23 mouse cellular contexts compared by ENCODE assay signal in the genomic region with DNA sequence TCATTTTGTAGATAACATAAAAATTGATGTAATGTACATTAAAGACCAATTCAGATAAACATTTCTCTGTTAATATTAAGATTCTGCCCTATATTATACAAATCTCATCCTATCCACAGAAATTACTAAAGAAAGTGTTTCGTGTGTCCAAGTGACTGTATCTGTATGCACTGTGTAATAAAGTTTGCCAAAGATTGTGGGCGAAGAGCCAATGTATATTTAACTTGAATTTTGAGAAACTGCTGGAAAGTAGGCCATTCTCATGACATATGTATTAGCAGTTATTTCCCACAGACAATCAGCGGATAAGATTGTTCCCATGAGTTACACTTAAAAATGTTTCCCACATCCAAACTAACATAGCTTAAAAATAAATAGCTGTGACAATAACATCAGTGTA.
DNase-seq lines count a peak whose midpoint lies in the region; ATAC-seq and TF ChIP-seq lines count a peak whose summit lies in the region.
"Had no signal": no experiment of that assay in that cellular context is flagged by ENCODE, and none has a peak within 500 bp of the region (broad histone marks: within the 10 kb centered on the region; RNA-seq: fewer than 3 reads in every experiment).

No protein-coding gene starts in this region.

- no peak for TF ChIP-seq EP300 in lung, postnatal 0 days (IDR thresholded peaks at IDR 0.05)

- no peak overlapping the region for H3K4me2 ChIP-seq in intestine, embryonic 15.5 days (replicated peaks)
- H3K4me2 ChIP-seq in intestine, embryonic 16.5 days (ENCODE audit: low read depth, low read length), result no peak overlapping the region
- no peak overlapping the region for H3K4me2 ChIP-seq in lung, embryonic 14.5 days
- no peak overlapping the region for H3K4me2 ChIP-seq in lung, embryonic 16.5 days (ENCODE audit: low read depth, low read length)
- H3K4me2 ChIP-seq in lung, postnatal 0 days (replicated peaks; ENCODE audit: low read depth, low read length), result no peak overlapping the region
- H3K4me2 ChIP-seq: embryonic facial prominence, embryonic 12.5 days; embryonic facial prominence, embryonic 15.5 days; forebrain, embryonic 12.5 days had no signal

- 49% methylated on average over 3 of the region's 3 CpGs for WGBS in intestine, embryonic 15.5 days
- 52% methylated on average over 3 of the region's 3 CpGs for WGBS in intestine, embryonic 16.5 days
- WGBS in lung, embryonic 14.5 days, result 31% methylated on average over 3 of the region's 3 CpGs
- WGBS in lung, embryonic 16.5 days, result 41% methylated on average over 3 of the region's 3 CpGs
- WGBS in lung, postnatal 0 days, result 44% methylated on average over 3 of the region's 3 CpGs

- H3K9me3 ChIP-seq in intestine, embryonic 15.5 days, result no peaks in the 10 kb centered on the region
- no peaks in the 10 kb centered on the region for H3K9me3 ChIP-seq in intestine, embryonic 16.5 days (ENCODE audit: control insufficient read depth, low read length)
- H3K9me3 ChIP-seq in lung, embryonic 14.5 days (ENCODE audit: low read depth, low read length), result no peaks in the 10 kb centered on the region
- H3K9me3 ChIP-seq in lung, embryonic 16.5 days (ENCODE audit: control insufficient read depth, low read length), result no peaks in the 10 kb centered on the region
- H3K9me3 ChIP-seq in lung, postnatal 0 days (ENCODE audit: low read length), result no peaks in the 10 kb centered on the region
- H3K9me3 ChIP-seq: embryonic facial prominence, embryonic 12.5 days; embryonic facial prominence, embryonic 15.5 days; forebrain, embryonic 10.5 days; forebrain, embryonic 12.5 days had no signal

- H3K4me3 ChIP-seq in intestine, embryonic 15.5 days (replicated peaks), result no peak overlapping the region
- no peak overlapping the region for H3K4me3 ChIP-seq in intestine, embryonic 16.5 days (ENCODE audit: low read length)
- no peak overlapping the region for H3K4me3 ChIP-seq in lung, embryonic 14.5 days (ENCODE audit: low read depth, low read length)
- H3K4me3 ChIP-seq in lung, embryonic 16.5 days (ENCODE audit: low read length), result no peak overlapping the region
- H3K4me3 ChIP-seq in lung, postnatal 0 days (ENCODE audit: low read depth, low read length), result no peak overlapping the region
- H3K4me3 ChIP-seq: embryonic facial prominence, embryonic 12.5 days; embryonic facial prominence, embryonic 15.5 days; erythroblast, embryonic 14.5 days; forebrain, embryonic 10.5 days; forebrain, embryonic 12.5 days had no signal

- no peak for TF ChIP-seq CTCF in lung, embryonic 14.5 days (IDR thresholded peaks at IDR 0.05; ENCODE audit: low read depth)
- no peak for TF ChIP-seq CTCF in lung, postnatal 0 days (IDR thresholded peaks at IDR 0.05)

- DNase-seq in lung, embryonic 14.5 days, result peak; percentile 91
- no peak for DNase-seq in lung, postnatal 36 days
- DNase-seq in lung, postnatal 0 days (ENCODE audit: low spot score), result no peak
- DNase-seq: adrenal gland, adult 2 months; adrenal gland, postnatal 10 days; adrenal gland, postnatal 25 days; cerebellum, adult 11 months; cerebellum, adult 18-20 months; cerebellum, adult 8-10 months; cerebellum, adult 9-11 months; cerebellum, postnatal 14 days; cerebellum, postnatal 36 days; embryo, embryonic 11 days had no signal

- H3K36me3 ChIP-seq in intestine, embryonic 15.5 days, result no peaks in the 10 kb centered on the region
- no peaks in the 10 kb centered on the region for H3K36me3 ChIP-seq in intestine, embryonic 16.5 days (ENCODE audit: control insufficient read depth, insufficient read depth, low read length)
- no peaks in the 10 kb centered on the region for H3K36me3 ChIP-seq in lung, embryonic 14.5 days (ENCODE audit: insufficient read depth)
- no peaks in the 10 kb centered on the region for H3K36me3 ChIP-seq in lung, embryonic 16.5 days (ENCODE audit: control insufficient read depth, insufficient read depth, low read length)
- H3K36me3 ChIP-seq in lung, postnatal 0 days (ENCODE audit: insufficient read depth, low read length), result no peaks in the 10 kb centered on the region
- H3K36me3 ChIP-seq: embryonic facial prominence, embryonic 12.5 days; embryonic facial prominence, embryonic 15.5 days; forebrain, embryonic 10.5 days; forebrain, embryonic 12.5 days had no signal

- H3K4me1 ChIP-seq in intestine, embryonic 15.5 days (replicated peaks), result no peaks in the 10 kb centered on the region
- no peaks in the 10 kb centered on the region for H3K4me1 ChIP-seq in intestine, embryonic 16.5 days (ENCODE audit: control insufficient read depth, insufficient read depth, low read length)
- H3K4me1 ChIP-seq in lung, embryonic 14.5 days (ENCODE audit: insufficient read depth), result no peaks in the 10 kb centered on the region
- no peaks in the 10 kb centered on the region for H3K4me1 ChIP-seq in lung, embryonic 16.5 days (replicated peaks; ENCODE audit: control insufficient read depth, insufficient read depth, low read length)
- H3K4me1 ChIP-seq in lung, postnatal 0 days (ENCODE audit: insufficient read depth, low read depth, low read length), result no peaks in the 10 kb centered on the region
- H3K4me1 ChIP-seq: embryonic facial prominence, embryonic 12.5 days; embryonic facial prominence, embryonic 15.5 days; forebrain, embryonic 10.5 days; forebrain, embryonic 12.5 days had no signal

- ATAC-seq in intestine, embryonic 15.5 days, result 0 out of 2 replicates have a peak, but pooled peaks have one; percentile 39
- no peak for ATAC-seq in intestine, embryonic 16.5 days
- peak; percentile 69; the same call in 1 of the 2 replicates for ATAC-seq in lung, embryonic 14.5 days (ENCODE audit: insufficient read depth)
- ATAC-seq in lung, embryonic 16.5 days (ENCODE audit: low read depth), result peak; percentile 59
- ATAC-seq in lung, postnatal 0 days, result no peak
- ATAC-seq: forebrain, embryonic 14.5 days; forebrain, embryonic 16.5 days had no signal

- H3K27me3 ChIP-seq in intestine, embryonic 15.5 days (replicated peaks), result no peaks in the 10 kb centered on the region
- no peaks in the 10 kb centered on the region for H3K27me3 ChIP-seq in intestine, embryonic 16.5 days (replicated peaks; ENCODE audit: control insufficient read depth, insufficient read depth, low read length)
- H3K27me3 ChIP-seq in lung, embryonic 14.5 days (ENCODE audit: insufficient read depth, low read length), result no peaks in the 10 kb centered on the region
- H3K27me3 ChIP-seq in lung, embryonic 16.5 days (ENCODE audit: control insufficient read depth, insufficient read depth, low read depth, low read length), result no peaks in the 10 kb centered on the region
- H3K27me3 ChIP-seq in lung, postnatal 0 days (replicated peaks; ENCODE audit: insufficient read depth, low read length), result no peaks in the 10 kb centered on the region
- H3K27me3 ChIP-seq: embryonic facial prominence, embryonic 12.5 days; embryonic facial prominence, embryonic 15.5 days; forebrain, embryonic 12.5 days had no signal

- H3K27ac ChIP-seq in intestine, embryonic 15.5 days, result no peak overlapping the region
- no peak overlapping the region for H3K27ac ChIP-seq in intestine, embryonic 16.5 days (ENCODE audit: low read length)
- H3K27ac ChIP-seq in lung, embryonic 14.5 days (ENCODE audit: low read depth), result no peak overlapping the region
- H3K27ac ChIP-seq in lung, embryonic 16.5 days (ENCODE audit: low read length), result no peak overlapping the region
- H3K27ac ChIP-seq in lung, postnatal 0 days (ENCODE audit: low read length), result no peak overlapping the region
- H3K27ac ChIP-seq: embryonic facial prominence, embryonic 12.5 days; embryonic facial prominence, embryonic 15.5 days; forebrain, embryonic 10.5 days; forebrain, embryonic 12.5 days had no signal

- H3K9ac ChIP-seq in intestine, embryonic 15.5 days, result no peak overlapping the region
- H3K9ac ChIP-seq in intestine, embryonic 16.5 days (ENCODE audit: low read depth, low read length), result no peak overlapping the region
- H3K9ac ChIP-seq in lung, embryonic 14.5 days, result no peak overlapping the region
- H3K9ac ChIP-seq in lung, embryonic 16.5 days (ENCODE audit: low read length), result no peak overlapping the region
- H3K9ac ChIP-seq in lung, postnatal 0 days (replicated peaks; ENCODE audit: low read depth), result no peak overlapping the region
- H3K9ac ChIP-seq: embryonic facial prominence, embryonic 12.5 days; embryonic facial prominence, embryonic 15.5 days; forebrain, embryonic 12.5 days had no signal

Comparison
In these comparisons a context has a peak if more than half of its experiments do, and no peak if none do; other contexts are left out.
1. ATAC-seq: peak in intestine, embryonic 15.5 days (single experiment), lung, embryonic 14.5 days (single experiment) and lung, embryonic 16.5 days (single experiment); none in intestine, embryonic 16.5 days (single experiment) and lung, postnatal 0 days (single experiment).